Mouse (Mus musculus) C2C12 (cell line): ENCODE results near the gene Ola1.

Source experiments
- CEBPB ChIP-seq: IDR thresholded peaks from one replicate; pipeline ENCODE4 v1.6.1; 2011; ENCODE audit warnings: low read depth, mild to moderate bottlenecking, control low read depth, moderate library complexity
- CTCF ChIP-seq: IDR thresholded peaks from one replicate; pipeline ENCODE4 v1.5.1; 2011; ENCODE audit not compliant: control insufficient read depth, insufficient read depth, insufficient read length
- MAX ChIP-seq: IDR thresholded peaks from one replicate; pipeline ENCODE4 v1.6.1; 2011; ENCODE audit warnings: mild to moderate bottlenecking, control low read depth
- MYOG ChIP-seq: IDR thresholded peaks from one replicate; pipeline ENCODE4 v1.6.1; 2011; ENCODE audit not compliant: control insufficient read depth, insufficient read length; ENCODE audit errors: extremely low read depth

GRCm38 (mm10) chr2:73241299-73241698, 22.6 kb upstream of the Ola1 start:
- TF ChIP-seq CTCF (no peak), MYOG (no peak), MAX (no peak), CEBPB (no peak)
